Mouse (Mus musculus): ENCODE measurements around the gene Dleu7. TPM values are rescaled to one million over a fixed set of nuclear protein-coding genes. Genes with fewer than 3 reads are reported as not detected.

Dleu7 gene
- total and polyA plus RNA-seq, 3 experiments, result not detected

DNA sequence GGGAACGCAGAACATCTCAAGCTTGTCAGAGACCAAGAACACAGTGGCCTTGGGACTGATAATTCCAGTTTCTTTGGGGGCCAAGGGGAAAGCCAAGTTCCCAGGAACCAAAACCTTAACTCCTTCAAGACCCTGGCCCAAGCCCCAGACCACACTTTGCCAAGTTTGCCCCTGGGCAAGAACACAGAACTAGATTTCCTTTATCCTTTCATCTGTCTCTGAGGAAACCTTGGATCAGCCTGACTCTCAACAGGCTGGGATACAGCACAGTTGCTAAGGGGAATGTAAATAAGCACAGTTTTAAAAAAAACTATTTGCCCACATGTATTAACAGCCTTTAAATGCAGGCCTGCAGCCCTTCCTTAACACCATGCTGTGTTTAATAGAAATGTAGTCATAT is 14.7 kb upstream of the Dleu7 start:
- H3K36me3 ChIP-seq (ENCODE audit: control insufficient read depth in 1 of 2, insufficient read depth in 2 of 2, low read length in 2 of 2), result no peaks in the 10 kb centered on the region
- TF ChIP-seq EP300 (IDR thresholded peaks at IDR 0.05; ENCODE audit: low read depth in 1 of 2, low read length in 2 of 2) (no peak), JUND (IDR thresholded peaks at IDR 0.05; ENCODE audit: low read depth, low read length) (no peak), CHD1 (IDR thresholded peaks at IDR 0.05; ENCODE audit: low read depth, low read length) (no peak), ETS1 (IDR thresholded peaks at IDR 0.05; ENCODE audit: low read depth, low read length) (no peak), NRF1 (IDR thresholded peaks at IDR 0.05; ENCODE audit: insufficient read depth, low read depth, low read length, poor library complexity, severe bottlenecking) (no peak), TBP (IDR thresholded peaks at IDR 0.05; ENCODE audit: low read depth, low read length) (no peak), ELF1 (IDR thresholded peaks at IDR 0.05; ENCODE audit: low read depth, low read length) (no peak), SMC3 (IDR thresholded peaks at IDR 0.05; ENCODE audit: low read depth, low read length) (no peak), MEF2A (IDR thresholded peaks at IDR 0.05; ENCODE audit: extremely low read depth, insufficient replicate concordance, low read depth, low read length, poor library complexity, severe bottlenecking) (no peak), UBTF (IDR thresholded peaks at IDR 0.05; ENCODE audit: borderline replicate concordance, insufficient read depth, low read depth, low read length) (no peak), CHD2 (IDR thresholded peaks at IDR 0.05; ENCODE audit: low read length) (no peak), MYC (IDR thresholded peaks at IDR 0.05; ENCODE audit: low read depth, low read length) (no peak), USF2 (IDR thresholded peaks at IDR 0.05; ENCODE audit: borderline replicate concordance in 1 of 2, insufficient read depth in 1 of 2, low read depth in 1 of 2, low read length in 2 of 2) (no peak), GATA1 (IDR thresholded peaks at IDR 0.05; ENCODE audit: low read depth, low read length) (no peak), BHLHE40 (IDR thresholded peaks at IDR 0.05; ENCODE audit: borderline replicate concordance, low read depth, low read length) (no peak), E2F4 (IDR thresholded peaks at IDR 0.05; ENCODE audit: borderline replicate concordance, low read depth, low read length) (no peak), ZNF384 (IDR thresholded peaks at IDR 0.05; ENCODE audit: low read depth, low read length) (no peak), POLR2AphosphoS5 (IDR thresholded peaks at IDR 0.05; ENCODE audit: borderline replicate concordance, low read depth, low read length) (no peak), USF1 (IDR thresholded peaks at IDR 0.05; ENCODE audit: low read depth, low read length) (no peak), POLR2A (IDR thresholded peaks at IDR 0.05; ENCODE audit: control insufficient read depth in 1 of 2, insufficient read depth in 1 of 2, low read depth in 1 of 2, low read length in 2 of 2, poor library complexity in 1 of 2) (no peak)
- no peaks in the 10 kb centered on the region; a peak in 2 of 4 replicates for H3K27me3 ChIP-seq (ENCODE audit: control insufficient read depth in 1 of 2, insufficient read depth in 2 of 2, low read length in 2 of 2)
- H3K9me3 ChIP-seq (replicated peaks; ENCODE audit: insufficient read depth, low read length), result no peaks in the 10 kb centered on the region
- no peaks in the 10 kb centered on the region for H3K4me1 ChIP-seq (ENCODE audit: control insufficient read depth in 1 of 2, insufficient read depth in 2 of 2, low read length in 2 of 2)
- H3K27ac ChIP-seq (ENCODE audit: control insufficient read depth, low read depth, low read length), result no peak overlapping the region
- H3K4me3 ChIP-seq (ENCODE audit: control insufficient read depth in 1 of 2, insufficient read depth in 1 of 2, low read depth in 2 of 2, low read length in 2 of 2), result no peak overlapping the region
- no peaks in the 10 kb centered on the region for H3K79me2 ChIP-seq (ENCODE audit: control insufficient read depth, insufficient read depth, low read length, poor library complexity)
- DNase-seq (ENCODE audit: low read depth, low spot score), result no peak
- no peak overlapping the region for H3K9ac ChIP-seq (ENCODE audit: control insufficient read depth, low read depth, low read length, poor library complexity, severe bottlenecking)

- no peak overlapping the region for H3K27ac ChIP-seq (ENCODE audit: control insufficient read depth, low read depth, low read length)
- no peak for DNase-seq (ENCODE audit: low read depth, low spot score)
- peaks cover 0 to 1% of the 10 kb centered on the region in 2 experiments; a peak in 3 of 4 replicates for H3K27me3 ChIP-seq (ENCODE audit: control insufficient read depth in 1 of 2, insufficient read depth in 2 of 2, low read length in 2 of 2)
- H3K36me3 ChIP-seq (ENCODE audit: control insufficient read depth in 1 of 2, insufficient read depth in 2 of 2, low read length in 2 of 2), result no peaks in the 10 kb centered on the region
- no peak overlapping the region for H3K9ac ChIP-seq (ENCODE audit: control insufficient read depth, low read depth, low read length, poor library complexity, severe bottlenecking)
- TF ChIP-seq E2F4 (IDR thresholded peaks at IDR 0.05; ENCODE audit: borderline replicate concordance, low read depth, low read length), result no peak
- TF ChIP-seq MYC (IDR thresholded peaks at IDR 0.05; ENCODE audit: low read depth, low read length), result no peak
- TF ChIP-seq GABPA (IDR thresholded peaks at IDR 0.05; ENCODE audit: low read depth, low read length), result no peak
- no peak for TF ChIP-seq GATA1 (IDR thresholded peaks at IDR 0.05; ENCODE audit: low read depth, low read length)
- no peak for TF ChIP-seq ZNF384 (IDR thresholded peaks at IDR 0.05; ENCODE audit: low read depth, low read length)
- TF ChIP-seq TBP (IDR thresholded peaks at IDR 0.05; ENCODE audit: low read depth, low read length), result no peak
- no peak for TF ChIP-seq USF2 (IDR thresholded peaks at IDR 0.05; ENCODE audit: borderline replicate concordance in 1 of 2, insufficient read depth in 1 of 2, low read depth in 1 of 2, low read length in 2 of 2)
- no peak for TF ChIP-seq CHD1 (IDR thresholded peaks at IDR 0.05; ENCODE audit: low read depth, low read length)
- no peak for TF ChIP-seq MAFK (IDR thresholded peaks at IDR 0.05; ENCODE audit: borderline replicate concordance, low read depth, low read length)
- no peak for TF ChIP-seq ETS1 (IDR thresholded peaks at IDR 0.05; ENCODE audit: low read depth, low read length)
- TF ChIP-seq TAL1 (IDR thresholded peaks at IDR 0.05; ENCODE audit: low read length), result no peak
- no peaks in the 10 kb centered on the region for H3K79me2 ChIP-seq (ENCODE audit: control insufficient read depth, insufficient read depth, low read length, poor library complexity)
- no peak overlapping the region for H3K4me3 ChIP-seq (ENCODE audit: control insufficient read depth in 1 of 2, insufficient read depth in 1 of 2, low read depth in 2 of 2, low read length in 2 of 2)
- H3K4me1 ChIP-seq (ENCODE audit: control insufficient read depth in 1 of 2, insufficient read depth in 2 of 2, low read length in 2 of 2), result no peaks in the 10 kb centered on the region
- no peaks in the 10 kb centered on the region for H3K9me3 ChIP-seq (replicated peaks; ENCODE audit: insufficient read depth, low read length)
Measured at GRCm38 (mm10) chr14:62300031-62300430, 7.2 kb upstream of the Dleu7 start.

Measured in MEL (cell line).